Mouse (Mus musculus): ENCODE results near the gene Rad51c. TPM values are rescaled to one million over a fixed set of nuclear protein-coding genes. Genes with fewer than 3 reads are reported as not detected.

Gene Rad51c
- polyA plus RNA-seq, 1 experiment, result 31.0 TPM

- Histone ChIP-seq H3K4me1 (ENCODE audit: control insufficient read depth, insufficient read depth, low read length) (no peaks in the 10 kb centered on the region), H3K36me3 (ENCODE audit: control insufficient read depth, insufficient read depth, low read length, poor library complexity, severe bottlenecking) (no peaks in the 10 kb centered on the region), H3K4me3 (ENCODE audit: low read depth, low read length) (no peak overlapping the region), H3K27me3 (ENCODE audit: control insufficient read depth, insufficient read depth, low read length, poor library complexity, severe bottlenecking) (no peaks in the 10 kb centered on the region), H3K27ac (ENCODE audit: insufficient read depth, low read length) (peak overlapping the region; percentile 40; the same call in 1 of the 2 replicates), H3K9me3 (replicated peaks; ENCODE audit: control insufficient read depth, insufficient read depth, low read length, poor library complexity, severe bottlenecking) (no peaks in the 10 kb centered on the region), H3K9ac (ENCODE audit: low read depth, poor library complexity, severe bottlenecking) (peak overlapping the region; percentile 62)
- TF ChIP-seq CTCF (IDR thresholded peaks at IDR 0.05; ENCODE audit: low read depth, low read length) (no peak), EP300 (IDR thresholded peaks at IDR 0.05; ENCODE audit: insufficient read depth, low read depth, low read length) (no peak), POLR2A (IDR thresholded peaks at IDR 0.05; ENCODE audit: insufficient read depth, low read length) (no peak)
These were observed 21.3 kb upstream of the Rad51c start for GRCm38 (mm10) chr11:87426121-87426449.

GRCm38 (mm10) chr11:87423551-87424325 is 19.0 kb upstream of the Rad51c start:
- Histone ChIP-seq H3K27me3 (ENCODE audit: control insufficient read depth, insufficient read depth, low read length, poor library complexity, severe bottlenecking) (no peaks in the 10 kb centered on the region), H3K9ac (ENCODE audit: low read depth, poor library complexity, severe bottlenecking) (no peak overlapping the region; the same call in 1 of the 2 replicates), H3K4me3 (ENCODE audit: low read depth, low read length) (no peak overlapping the region), H3K27ac (ENCODE audit: insufficient read depth, low read length) (no peak overlapping the region), H3K9me3 (replicated peaks; ENCODE audit: control insufficient read depth, insufficient read depth, low read length, poor library complexity, severe bottlenecking) (no peaks in the 10 kb centered on the region), H3K36me3 (ENCODE audit: control insufficient read depth, insufficient read depth, low read length, poor library complexity, severe bottlenecking) (no peaks in the 10 kb centered on the region), H3K4me1 (ENCODE audit: control insufficient read depth, insufficient read depth, low read length) (no peaks in the 10 kb centered on the region)
- TF ChIP-seq CTCF (IDR thresholded peaks at IDR 0.05; ENCODE audit: low read depth, low read length), result no peak
- no peak for TF ChIP-seq POLR2A (IDR thresholded peaks at IDR 0.05; ENCODE audit: insufficient read depth, low read length)
- no peak for TF ChIP-seq EP300 (IDR thresholded peaks at IDR 0.05; ENCODE audit: insufficient read depth, low read depth, low read length)

GRCm38 (mm10) chr11:87422511-87423340 is 18.0 kb upstream of the Rad51c start:
- H3K27ac ChIP-seq (ENCODE audit: insufficient read depth, low read length), result 0 out of 2 replicates have a peak overlapping the region, but pooled peaks have one; percentile 19
- H3K9ac ChIP-seq (ENCODE audit: low read depth, poor library complexity, severe bottlenecking), result peak overlapping the region; percentile 77
- TF ChIP-seq POLR2A (IDR thresholded peaks at IDR 0.05; ENCODE audit: insufficient read depth, low read length), result peak; percentile 100
- peak; percentile 72; the same call in 1 of the 2 replicates for TF ChIP-seq EP300 (IDR thresholded peaks at IDR 0.05; ENCODE audit: insufficient read depth, low read depth, low read length)
- no peak for TF ChIP-seq CTCF (IDR thresholded peaks at IDR 0.05; ENCODE audit: low read depth, low read length)
- no peak overlapping the region; the same call in 1 of the 2 replicates for H3K4me3 ChIP-seq (ENCODE audit: low read depth, low read length)
- no peaks in the 10 kb centered on the region for H3K36me3 ChIP-seq (ENCODE audit: control insufficient read depth, insufficient read depth, low read length, poor library complexity, severe bottlenecking)
- no peaks in the 10 kb centered on the region for H3K27me3 ChIP-seq (ENCODE audit: control insufficient read depth, insufficient read depth, low read length, poor library complexity, severe bottlenecking)
- H3K9me3 ChIP-seq (replicated peaks; ENCODE audit: control insufficient read depth, insufficient read depth, low read length, poor library complexity, severe bottlenecking), result no peaks in the 10 kb centered on the region
- no peaks in the 10 kb centered on the region for H3K4me1 ChIP-seq (ENCODE audit: control insufficient read depth, insufficient read depth, low read length)

GRCm38 (mm10) chr11:87421760-87422201 is 17.0 kb upstream of the Rad51c start:
- H3K4me1 ChIP-seq (ENCODE audit: control insufficient read depth, insufficient read depth, low read length), result no peaks in the 10 kb centered on the region
- peak overlapping the region; percentile 88 for H3K27ac ChIP-seq (ENCODE audit: insufficient read depth, low read length)
- H3K4me3 ChIP-seq (ENCODE audit: low read depth, low read length), result no peak overlapping the region
- peak overlapping the region; percentile 77 for H3K9ac ChIP-seq (ENCODE audit: low read depth, poor library complexity, severe bottlenecking)
- H3K9me3 ChIP-seq (replicated peaks; ENCODE audit: control insufficient read depth, insufficient read depth, low read length, poor library complexity, severe bottlenecking), result no peaks in the 10 kb centered on the region
- H3K36me3 ChIP-seq (ENCODE audit: control insufficient read depth, insufficient read depth, low read length, poor library complexity, severe bottlenecking), result no peaks in the 10 kb centered on the region
- H3K27me3 ChIP-seq (ENCODE audit: control insufficient read depth, insufficient read depth, low read length, poor library complexity, severe bottlenecking), result no peaks in the 10 kb centered on the region
- TF ChIP-seq EP300 (IDR thresholded peaks at IDR 0.05; ENCODE audit: insufficient read depth, low read depth, low read length) (no peak), CTCF (IDR thresholded peaks at IDR 0.05; ENCODE audit: low read depth, low read length) (no peak), POLR2A (IDR thresholded peaks at IDR 0.05; ENCODE audit: insufficient read depth, low read length) (no peak)

- no peak overlapping the region for H3K27ac ChIP-seq (ENCODE audit: insufficient read depth, low read length)
- no peak overlapping the region for H3K9ac ChIP-seq (ENCODE audit: low read depth, poor library complexity, severe bottlenecking)
- TF ChIP-seq EP300 (IDR thresholded peaks at IDR 0.05; ENCODE audit: insufficient read depth, low read depth, low read length), result no peak
- no peak for TF ChIP-seq CTCF (IDR thresholded peaks at IDR 0.05; ENCODE audit: low read depth, low read length)
- TF ChIP-seq POLR2A (IDR thresholded peaks at IDR 0.05; ENCODE audit: insufficient read depth, low read length), result no peak
- H3K9me3 ChIP-seq (replicated peaks; ENCODE audit: control insufficient read depth, insufficient read depth, low read length, poor library complexity, severe bottlenecking), result no peaks in the 10 kb centered on the region
- H3K27me3 ChIP-seq (ENCODE audit: control insufficient read depth, insufficient read depth, low read length, poor library complexity, severe bottlenecking), result no peaks in the 10 kb centered on the region
- no peaks in the 10 kb centered on the region for H3K36me3 ChIP-seq (ENCODE audit: control insufficient read depth, insufficient read depth, low read length, poor library complexity, severe bottlenecking)
- H3K4me3 ChIP-seq (ENCODE audit: low read depth, low read length), result no peak overlapping the region
- H3K4me1 ChIP-seq (ENCODE audit: control insufficient read depth, insufficient read depth, low read length), result no peaks in the 10 kb centered on the region
These were observed 16.1 kb upstream of the Rad51c start for GRCm38 (mm10) chr11:87420861-87421260.
